Mouse (Mus musculus) heart, embryonic 11.5 days (tissue): ENCODE data around the gene Mknk1. TPM values are rescaled to one million over a fixed set of nuclear protein-coding genes. Genes with fewer than 3 reads are reported as not detected.

Experiments
- ATAC-seq: fragments of 200-750 bp; cut with Nextera tagmentation; replicated peaks from 2 replicates; pipeline ENCODE4 v1.8.0; 2017; ENCODE audit warnings: moderate library complexity; ENCODE audit not compliant: insufficient number of reproducible peaks, low FRiP score, low TSS enrichment
- H3K27ac ChIP-seq: fragments of 300-500 bp; sonication (generic); 2 replicates; pipeline ENCODE4 v1.5.1; 2014; ENCODE audit warnings: mild to moderate bottlenecking, low read depth, low read length
- H3K27me3 ChIP-seq: fragments of 300-500 bp; sonication (generic); 2 replicates; pipeline ENCODE4 v1.6.1; 2014; ENCODE audit warnings: mild to moderate bottlenecking, low read length, mixed read lengths; ENCODE audit not compliant: control insufficient read depth, insufficient read depth
- H3K36me3 ChIP-seq: fragments of 300-500 bp; sonication (generic); 2 replicates; pipeline ENCODE4 v1.6.1; 2014; ENCODE audit warnings: mild to moderate bottlenecking, low read length, moderate library complexity, mixed read lengths; ENCODE audit not compliant: control insufficient read depth, insufficient read depth
- H3K4me1 ChIP-seq: fragments of 300-500 bp; sonication (generic); 2 replicates; pipeline ENCODE4 v1.6.1; 2014; ENCODE audit warnings: low read length; ENCODE audit not compliant: control insufficient read depth, insufficient read depth
- H3K4me2 ChIP-seq: fragments of 300-500 bp; sonication (generic); 2 replicates; pipeline ENCODE4 v1.6.1; 2014; ENCODE audit warnings: mild to moderate bottlenecking, moderate library complexity
- H3K4me3 ChIP-seq: fragments of 300-500 bp; sonication (generic); 2 replicates; pipeline ENCODE4 v1.5.1; 2014; ENCODE audit warnings: low read depth, low read length
- H3K9ac ChIP-seq: fragments of 300-500 bp; sonication (generic); 2 replicates; pipeline ENCODE4 v1.6.1; 2014; ENCODE audit warnings: mild to moderate bottlenecking, low read depth, low read length, moderate library complexity
- H3K9me3 ChIP-seq: fragments of 300-500 bp; sonication (generic); replicated peaks from 2 replicates; pipeline ENCODE4 v1.6.1; 2016; ENCODE audit warnings: low read length; ENCODE audit not compliant: control insufficient read depth
- WGBS: fragments of 180-500 bp; shearing (Covaris S2); extraction: QIAGEN DNeasy Blood & Tissue Kit; methylation state at CpG from one replicate; pipeline ENCODE4 v1.1.7; 2014; ENCODE audit not compliant: insufficient replicate concordance; 5-methylcytosine and 5-hydroxymethylcytosine counted together
- polyA plus RNA-seq: library from polyadenylated mRNA; unstranded; fragments of >200 nt; fragmentation: Nextera tagmentation; extraction: Ambion mirVana; gene quantifications from 2 replicates; pipeline ENCODE4 v1.2.1, GENCODE M21; 2014

Gene Mknk1
- polyA plus RNA-seq, 1 experiment from 2014 or later = 18.8 TPM

- H3K4me3 ChIP-seq = no peak overlapping the region
- H3K27me3 ChIP-seq = no peaks in the 10 kb centered on the region
- no peak overlapping the region for H3K4me2 ChIP-seq
- peaks cover 2% of the 10 kb centered on the region; the same call in 1 of the 2 replicates for H3K36me3 ChIP-seq
- no peak overlapping the region for H3K9ac ChIP-seq
- no peak overlapping the region for H3K27ac ChIP-seq
- H3K9me3 ChIP-seq = no peaks in the 10 kb centered on the region
- ATAC-seq = no peak
- peaks cover 22% of the 10 kb centered on the region for H3K4me1 ChIP-seq
Observed at GRCm38 (mm10) chr4:115821431-115821830, 17.6 kb upstream of the Mknk1 start.

GRCm38 (mm10) chr4:115821928-115822327, 17.1 kb upstream of the Mknk1 start:
- WGBS = 41% methylated on average over 3 of the region's 3 CpGs
- peak; percentile 47; the same call in 1 of the 2 replicates for ATAC-seq
- no peak overlapping the region for H3K27ac ChIP-seq

GRCm38 (mm10) chr4:115824178-115824577, 14.8 kb upstream of the Mknk1 start:
- ATAC-seq = no peak
- Histone ChIP-seq H3K4me3 (no peak overlapping the region), H3K36me3 (no peaks in the 10 kb centered on the region), H3K27me3 (no peaks in the 10 kb centered on the region; the same call in 1 of the 2 replicates), H3K4me1 (peaks cover 33% of the 10 kb centered on the region), H3K9me3 (no peaks in the 10 kb centered on the region), H3K27ac (no peak overlapping the region), H3K9ac (no peak overlapping the region), H3K4me2 (peak overlapping the region; percentile 19; the same call in 1 of the 2 replicates)
- 43% methylated on average over 2 of the region's 2 CpGs for WGBS

More at GRCm38 (mm10) chr4:115821928-115822327, 17.1 kb upstream of the Mknk1 start:
- no peaks in the 10 kb centered on the region; the same call in 1 of the 2 replicates for H3K27me3 ChIP-seq
- no peaks in the 10 kb centered on the region for H3K36me3 ChIP-seq
- no peak overlapping the region for H3K4me3 ChIP-seq
- no peak overlapping the region for H3K9ac ChIP-seq
- H3K4me2 ChIP-seq = no peak overlapping the region
- H3K4me1 ChIP-seq = peaks cover 22% of the 10 kb centered on the region
- no peaks in the 10 kb centered on the region for H3K9me3 ChIP-seq

GRCm38 (mm10) chr4:115825271-115825670, 13.7 kb upstream of the Mknk1 start:
- H3K4me1 ChIP-seq = peaks cover 40% of the 10 kb centered on the region
- no peaks in the 10 kb centered on the region for H3K36me3 ChIP-seq
- ATAC-seq = no peak
- H3K9ac ChIP-seq = no peak overlapping the region
- 73% methylated on average over 2 of the region's 2 CpGs for WGBS
- no peaks in the 10 kb centered on the region; the same call in 1 of the 2 replicates for H3K27me3 ChIP-seq
- no peak overlapping the region for H3K27ac ChIP-seq
- H3K9me3 ChIP-seq = no peaks in the 10 kb centered on the region
- no peak overlapping the region for H3K4me3 ChIP-seq
- H3K4me2 ChIP-seq = no peak overlapping the region

GRCm38 (mm10) chr4:115827066-115827465, 11.9 kb upstream of the Mknk1 start:
- no peak overlapping the region for H3K9ac ChIP-seq
- peak overlapping the region; percentile 67; the same call in 1 of the 2 replicates for H3K4me2 ChIP-seq
- H3K4me3 ChIP-seq = peak overlapping the region; percentile 88; the same call in 1 of the 2 replicates
- no peaks in the 10 kb centered on the region; the same call in 1 of the 2 replicates for H3K27me3 ChIP-seq
- no peak overlapping the region for H3K27ac ChIP-seq
- no peak for ATAC-seq
- peaks cover 35% of the 10 kb centered on the region for H3K4me1 ChIP-seq
- WGBS = 72% methylated on average over 3 of the region's 3 CpGs
- no peaks in the 10 kb centered on the region for H3K9me3 ChIP-seq
- peaks cover 5% of the 10 kb centered on the region; the same call in 1 of the 2 replicates for H3K36me3 ChIP-seq

GRCm38 (mm10) chr4:115827535-115827887, 11.5 kb upstream of the Mknk1 start:
- Histone ChIP-seq H3K4me2 (peak overlapping the region; percentile 67), H3K27ac (peak overlapping the region; percentile 91), H3K27me3 (no peaks in the 10 kb centered on the region; the same call in 1 of the 2 replicates), H3K9me3 (no peaks in the 10 kb centered on the region), H3K9ac (peak overlapping the region; percentile 86), H3K36me3 (peaks cover 5% of the 10 kb centered on the region; the same call in 1 of the 2 replicates), H3K4me1 (peaks cover 35% of the 10 kb centered on the region), H3K4me3 (peak overlapping the region; percentile 88)
- 6% methylated on average over 4 of the region's 4 CpGs for WGBS
- ATAC-seq = no peak

GRCm38 (mm10) chr4:115827888-115828571, 11.0 kb upstream of the Mknk1 start, which contains the start of gene Mob3c:
Mob3c (plus strand) TSS chr4:115828092.
- peak within 1 kb of the TSS; percentile 88 for H3K4me3 ChIP-seq
- peaks cover 5% of the 10 kb centered on the region; the same call in 1 of the 2 replicates for H3K36me3 ChIP-seq
- peak within 1 kb of the TSS; percentile 86 for H3K9ac ChIP-seq
- no peaks in the 10 kb centered on the region for H3K9me3 ChIP-seq
- H3K4me2 ChIP-seq = peak within 1 kb of the TSS; percentile 67
- under 1% methylated on average over 57 of the region's 57 CpGs for WGBS
- no peaks in the 10 kb centered on the region; the same call in 1 of the 2 replicates for H3K27me3 ChIP-seq
- peak within 1 kb of the TSS; percentile 91 for H3K27ac ChIP-seq
- peaks cover 35% of the 10 kb centered on the region for H3K4me1 ChIP-seq
- peak; percentile 91 for ATAC-seq

GRCm38 (mm10) chr4:115828572-115828902, 10.5 kb upstream of the Mknk1 start:
- peak overlapping the region; percentile 88 for H3K4me3 ChIP-seq
- peaks cover 31% of the 10 kb centered on the region for H3K4me1 ChIP-seq
- H3K9ac ChIP-seq = peak overlapping the region; percentile 86
- H3K36me3 ChIP-seq = peaks cover 5% of the 10 kb centered on the region; the same call in 1 of the 2 replicates
- no peaks in the 10 kb centered on the region; the same call in 1 of the 2 replicates for H3K27me3 ChIP-seq
- no peaks in the 10 kb centered on the region for H3K9me3 ChIP-seq
- peak overlapping the region; percentile 67 for H3K4me2 ChIP-seq
- no peak overlapping the region for H3K27ac ChIP-seq
- no peak for ATAC-seq
- 5% methylated on average over 8 of the region's 8 CpGs for WGBS
